Mouse (Mus musculus) 3134 (cell line): Measurements from ENCODE around the gene Zc3h12a.

ENCODE experiments used
- DNase-seq: peaks from one replicate; pipeline ENCODE4 v3.0.0-alpha.2; 2011; ENCODE audit warnings: low spot score; ENCODE audit not compliant: insufficient read length; ENCODE audit errors: extremely low read depth

Gene Zc3h12a

GRCm38 (mm10) chr4:125116090-125116861 lies 11.4 kb downstream of the Zc3h12a start:
- DNase-seq = peak; percentile 80

- peak; percentile 79 for DNase-seq
Measured at GRCm38 (mm10) chr4:125115710-125116089, 11.9 kb downstream of the Zc3h12a start.

- DNase-seq = no peak
Measured at GRCm38 (mm10) chr4:125115081-125115480, 12.6 kb downstream of the Zc3h12a start.

GRCm38 (mm10) chr4:125114638-125115037 lies 13.0 kb downstream of the Zc3h12a start:
- peak; percentile 60 for DNase-seq

GRCm38 (mm10) chr4:125105354-125105753 lies 22.3 kb downstream of the Zc3h12a start:
- DNase-seq = no peak

- DNase-seq = no peak
Measured at GRCm38 (mm10) chr4:125101334-125101733, 26.3 kb downstream of the Zc3h12a start.

GRCm38 (mm10) chr4:125099458-125099857 lies 28.2 kb downstream of the Zc3h12a start:
- DNase-seq = no peak

- DNase-seq = no peak
Measured at GRCm38 (mm10) chr4:125097412-125097811, 30.2 kb downstream of the Zc3h12a start.

- DNase-seq = peak; percentile 57
Measured at GRCm38 (mm10) chr4:125096066-125096465, 31.6 kb downstream of the Zc3h12a start.

- DNase-seq = no peak
Measured at GRCm38 (mm10) chr4:125093031-125093430, 34.6 kb downstream of the Zc3h12a start.

- peak; percentile 83 for DNase-seq
Measured at GRCm38 (mm10) chr4:125085346-125085841, 42.2 kb downstream of the Zc3h12a start.

GRCm38 (mm10) chr4:125084403-125085345 lies 43.0 kb downstream of the Zc3h12a start, which contains the start of gene Meaf6:
Meaf6 (plus strand) TSS chr4:125085134.
- peak; percentile 89 for DNase-seq

GRCm38 (mm10) chr4:125078698-125079097 lies 48.9 kb downstream of the Zc3h12a start:
- no peak for DNase-seq

- no peak for DNase-seq
Measured at GRCm38 (mm10) chr4:125077700-125078099, 49.9 kb downstream of the Zc3h12a start.
